ENCODE assay signal across 8 mouse cellular contexts in the genomic region with DNA sequence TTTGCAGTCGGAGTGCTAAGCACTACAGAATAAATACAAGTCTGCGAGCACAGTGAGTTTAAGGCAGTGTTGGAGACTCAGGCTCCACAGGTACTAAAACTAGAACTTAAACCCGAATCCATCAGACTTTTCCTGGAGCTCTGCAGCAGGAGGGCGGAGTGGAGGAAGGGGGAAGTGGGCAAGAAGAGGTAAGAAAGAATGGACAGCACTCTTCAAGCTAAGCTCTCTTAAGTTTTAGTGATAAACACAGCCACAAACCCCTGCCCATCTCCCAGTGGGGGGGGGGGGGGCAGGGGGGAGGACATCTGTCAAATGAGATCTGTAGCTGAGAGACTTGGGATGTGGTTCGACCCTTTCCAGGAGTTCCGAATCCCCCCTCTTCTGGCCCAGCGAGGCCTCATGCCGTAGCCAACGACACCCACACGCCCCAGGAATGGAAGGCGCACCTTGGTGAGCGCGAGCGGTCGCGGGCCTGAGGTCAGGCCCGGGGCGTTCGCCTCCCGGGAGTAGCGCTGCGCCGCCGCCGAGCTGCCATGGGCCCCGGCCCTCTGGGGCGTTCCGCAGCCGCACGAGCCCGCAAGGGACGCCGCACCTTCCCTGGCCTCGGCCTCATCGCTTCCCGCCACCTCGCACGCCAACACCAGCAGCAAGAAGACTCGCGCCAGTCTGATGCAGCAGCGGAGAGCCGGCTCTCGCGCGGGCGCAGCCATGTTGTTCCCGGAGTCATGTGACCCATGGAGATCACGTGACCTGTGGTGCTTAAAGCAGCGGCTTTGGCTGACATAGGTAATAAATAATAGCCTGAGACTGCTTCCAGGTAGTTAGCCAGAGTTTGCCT. TPM values are rescaled to one million over a fixed set of nuclear protein-coding genes. Genes with fewer than 3 reads are reported as not detected.
DNase-seq lines count a peak whose midpoint lies in the region; ATAC-seq and TF ChIP-seq lines count a peak whose summit lies in the region.

Sumf1 (minus strand) TSS at position 736 of the 838 bp plus-strand sequence.

- 0 out of 2 replicates have a peak within 1 kb of the TSS, but pooled peaks have one; percentile 37 for H3K27ac ChIP-seq in hindbrain, embryonic 13.5 days

- H3K9me3 ChIP-seq in hindbrain, embryonic 13.5 days: no peaks in the 10 kb centered on the region

- H3K4me3 ChIP-seq in hindbrain, embryonic 13.5 days: peak within 1 kb of the TSS; percentile 88

- DNase-seq in Patski (ENCODE audit: low read depth, low spot score): peak; percentile 66
- peak; percentile 94 to 96 for DNase-seq in cerebellum, postnatal 14 days
- peak; percentile 80 to 85 for DNase-seq in frontal cortex, postnatal 14 days (ENCODE audit: low spot score in 2 of 2)
- peak; percentile 77 to 88 for DNase-seq in layer of hippocampus, postnatal 25 days (ENCODE audit: extremely low spot score in 1 of 2, low spot score in 1 of 2)
- peak; percentile 92 for DNase-seq in lung, postnatal 25 days (ENCODE audit: low spot score)
- peak; percentile 94 for DNase-seq in retina, embryonic 14.5 days (ENCODE audit: low spot score)
- peak; percentile 92 for DNase-seq in thymus, postnatal 4 days

- no peaks in the 10 kb centered on the region; the same call in 1 of the 2 replicates for H3K36me3 ChIP-seq in hindbrain, embryonic 13.5 days

- ATAC-seq in Patski: peak; percentile 65
- peak; percentile 96 for ATAC-seq in hindbrain, embryonic 13.5 days (ENCODE audit: low FRiP score)

- 5% methylated on average over 49 of the region's 49 CpGs for whole genome bisulfite sequencing in hindbrain, embryonic 13.5 days

- peak within 1 kb of the TSS; percentile 89 for H3K4me2 ChIP-seq in hindbrain, embryonic 13.5 days

- in situ Hi-C loops in Patski (cut with MboI; ENCODE audit: low pct_unique_long_range_greater_than_20kb): no loop called here

- TF ChIP-seq CTCF in Patski (IDR thresholded peaks at IDR 0.05): no peak

- peaks cover 5% of the 10 kb centered on the region for H3K27me3 ChIP-seq in Patski
- peaks cover 10% of the 10 kb centered on the region; the same call in 1 of the 2 replicates for H3K27me3 ChIP-seq in hindbrain, embryonic 13.5 days

- POLR2A ChIA-PET in Patski (lab: Charles Lee): interaction anchor here (0.8 to 1.0 kb wide), 2 partner anchors 29 to 31 kb away, joined by 3 to 6 read pairs; no protein-coding TSS in a partner anchor

- H3K4me1 ChIP-seq in hindbrain, embryonic 13.5 days (replicated peaks): peaks cover 8% of the 10 kb centered on the region

- H3K9ac ChIP-seq in hindbrain, embryonic 13.5 days: peak within 1 kb of the TSS; percentile 81

- CTCF ChIA-PET in Patski (lab: Charles Lee): interaction anchor here (0.8 to 2.1 kb wide), 3 partner anchors 10 to 87 kb away, joined by 3 to 5 read pairs (median 3); no protein-coding TSS in a partner anchor

RNA-seq across cellular contexts. Expression of gene Sumf1, which starts in this region (rescaled TPM):
- 65.4 TPM for polyA plus RNA-seq in Patski (2021)
- polyA plus RNA-seq in hindbrain, embryonic 13.5 days (2015; fragmentation: Nextera tagmentation; extraction: Ambion mirVana): 11.3 and 11.7 TPM in 2 replicates
- 10 to 100 TPM; 18.0 to 19.1 TPM for total RNA-seq in layer of hippocampus, postnatal 25 days (2021)

Comparison
In these comparisons a context has a peak if more than half of its experiments do, and no peak if none do; other contexts are left out.
1. Peak in every context shown above with its lines: DNase-seq, ATAC-seq, H3K4me3 ChIP-seq and H3K27ac ChIP-seq.